Mouse (Mus musculus) G1E (cell line): ENCODE data around the gene Mfrp. TPM values are rescaled to one million over a fixed set of nuclear protein-coding genes. Genes with fewer than 3 reads are reported as not detected.

Source experiments
- ATAC-seq: 2 replicates; pipeline ENCODE4 v1.8.0; 2016; ENCODE audit warnings: mild to moderate bottlenecking; ENCODE audit not compliant: insufficient number of reproducible peaks, poor library complexity, low FRiP score, severe bottlenecking; ENCODE audit errors: extremely low read depth
- DNase-seq: peaks from one replicate; pipeline ENCODE4 v3.0.0; 2012; ENCODE audit warnings: low spot score
- H3K27me3 ChIP-seq: 2 replicates; pipeline ENCODE4 v1.6.1; 2012; ENCODE audit warnings: mild to moderate bottlenecking, low read length, inconsistent platforms; ENCODE audit not compliant: insufficient read depth
- H3K36me3 ChIP-seq: replicated peaks from 2 replicates; pipeline ENCODE3; 2012; ENCODE audit warnings: mild to moderate bottlenecking, inconsistent platforms
- H3K4me1 ChIP-seq: 2 replicates; pipeline ENCODE4 v1.6.1; 2012; ENCODE audit warnings: low read depth, low read length, inconsistent platforms, mixed read lengths; ENCODE audit not compliant: insufficient read depth
- H3K4me3 ChIP-seq: 2 replicates; pipeline ENCODE4 v1.5.1; 2012; ENCODE audit warnings: low read depth, mild to moderate bottlenecking, inconsistent platforms, low read length, moderate library complexity, mixed read lengths
- H3K9me3 ChIP-seq: replicated peaks from 2 replicates; pipeline ENCODE4 v1.6.1; 2012; ENCODE audit warnings: inconsistent platforms
- CTCF ChIP-seq: IDR thresholded peaks from 2 replicates; pipeline ENCODE4 v1.5.1; 2012; ENCODE audit warnings: low read depth, low read length, inconsistent platforms, mixed read lengths
- GATA1 ChIP-seq: IDR thresholded peaks from 2 replicates; pipeline ENCODE4 v1.6.1; 2012; ENCODE audit warnings: borderline replicate concordance, low read length, inconsistent platforms, mixed read lengths
- GATA2 ChIP-seq: IDR thresholded peaks from 2 replicates; pipeline ENCODE4 v1.6.1; 2012; ENCODE audit warnings: low read depth, low read length, inconsistent platforms, borderline replicate concordance
- POLR2AphosphoS5 ChIP-seq: IDR thresholded peaks from 2 replicates; pipeline ENCODE4 v1.6.1; 2012; ENCODE audit warnings: low read depth, low read length, inconsistent platforms; ENCODE audit not compliant: insufficient replicate concordance
- TAL1 ChIP-seq: conservative IDR thresholded peaks from 2 replicates; pipeline ENCODE4 v1.6.1; 2012; ENCODE audit warnings: low read depth, low read length, inconsistent platforms, mixed read lengths
- polyA plus RNA-seq: library from polyadenylated mRNA; stranded (reverse); fragments of >175 nt; gene quantifications from 2 replicates; pipeline ENCODE4 v1.2.3, GENCODE M21; 2012
- total RNA-seq, 2 experiments: library from RNA; stranded (forward) in 1 of 2; stranded (reverse) in 1 of 2; fragments of 200-1000 nt in 1 of 2; fragments of >200 nt in 1 of 2; fragmentation: Nextera tagmentation in 1 of 2; gene quantifications; 2 replicates each; pipeline ENCODE4 v1.2.3; 2014 to 2017

The Mfrp gene
- total and polyA plus RNA-seq, 3 experiments = not detected

- peaks cover 28% of the 10 kb centered on the region for H3K27me3 ChIP-seq
- H3K36me3 ChIP-seq = peaks cover 9% of the 10 kb centered on the region
- H3K4me3 ChIP-seq = no peak overlapping the region
- peaks cover 48% of the 10 kb centered on the region for H3K4me1 ChIP-seq
- DNase-seq (no peak), ATAC-seq (no peak)
- TF ChIP-seq POLR2AphosphoS5 (no peak), CTCF (no peak), GATA2 (no peak), TAL1 (no peak), GATA1 (no peak)
- H3K9me3 ChIP-seq = no peaks in the 10 kb centered on the region
These were observed 15.5 kb upstream of the Mfrp start for GRCm38 (mm10) chr9:44085741-44086665.

- ATAC-seq (no peak), DNase-seq (no peak)
- Histone ChIP-seq H3K4me3 (no peak overlapping the region), H3K4me1 (peaks cover 46% of the 10 kb centered on the region), H3K27me3 (peaks cover 27% of the 10 kb centered on the region), H3K36me3 (peaks cover 17% of the 10 kb centered on the region), H3K9me3 (no peaks in the 10 kb centered on the region)
- no peak for TF ChIP-seq POLR2AphosphoS5
- TF ChIP-seq TAL1 = no peak
- no peak for TF ChIP-seq GATA1
- TF ChIP-seq GATA2 = no peak
- TF ChIP-seq CTCF = no peak
These were observed 14.6 kb upstream of the Mfrp start for GRCm38 (mm10) chr9:44086960-44087359.

- ATAC-seq = no peak
- H3K4me3 ChIP-seq = no peak overlapping the region
- H3K9me3 ChIP-seq = no peaks in the 10 kb centered on the region
- peaks cover 46% of the 10 kb centered on the region for H3K4me1 ChIP-seq
- TF ChIP-seq GATA1 = no peak
- no peak for TF ChIP-seq TAL1
- TF ChIP-seq GATA2 = no peak
- TF ChIP-seq CTCF = no peak
- TF ChIP-seq POLR2AphosphoS5 = no peak
- DNase-seq = no peak
- H3K36me3 ChIP-seq = peaks cover 27% of the 10 kb centered on the region
- H3K27me3 ChIP-seq = peaks cover 27% of the 10 kb centered on the region
These were observed 13.6 kb upstream of the Mfrp start for GRCm38 (mm10) chr9:44087761-44088455.

- Histone ChIP-seq H3K4me3 (no peak overlapping the region), H3K9me3 (no peaks in the 10 kb centered on the region), H3K4me1 (peaks cover 44% of the 10 kb centered on the region), H3K27me3 (peaks cover 20% of the 10 kb centered on the region), H3K36me3 (peaks cover 35% of the 10 kb centered on the region)
- ATAC-seq (peak; percentile 79), DNase-seq (peak; percentile 44)
- TF ChIP-seq POLR2AphosphoS5 (no peak), GATA1 (no peak), GATA2 (no peak), TAL1 (no peak), CTCF (no peak)
These were observed 12.5 kb upstream of the Mfrp start for GRCm38 (mm10) chr9:44088877-44089608.

- H3K4me3 ChIP-seq = no peak overlapping the region
- peaks cover 3% of the 10 kb centered on the region; the same call in 1 of the 2 replicates for H3K27me3 ChIP-seq
- TF ChIP-seq GATA2 (no peak), CTCF (no peak; the same call in 1 of the 2 replicates), POLR2AphosphoS5 (no peak), TAL1 (no peak), GATA1 (no peak)
- H3K4me1 ChIP-seq = peaks cover 26% of the 10 kb centered on the region
- no peaks in the 10 kb centered on the region for H3K9me3 ChIP-seq
- peaks cover 59% of the 10 kb centered on the region for H3K36me3 ChIP-seq
- ATAC-seq (no peak), DNase-seq (no peak)
These were observed 7.7 kb upstream of the Mfrp start for GRCm38 (mm10) chr9:44093612-44094503.
